Comparison of ENCODE assay signal across 15 mouse cellular contexts in the genomic region with DNA sequence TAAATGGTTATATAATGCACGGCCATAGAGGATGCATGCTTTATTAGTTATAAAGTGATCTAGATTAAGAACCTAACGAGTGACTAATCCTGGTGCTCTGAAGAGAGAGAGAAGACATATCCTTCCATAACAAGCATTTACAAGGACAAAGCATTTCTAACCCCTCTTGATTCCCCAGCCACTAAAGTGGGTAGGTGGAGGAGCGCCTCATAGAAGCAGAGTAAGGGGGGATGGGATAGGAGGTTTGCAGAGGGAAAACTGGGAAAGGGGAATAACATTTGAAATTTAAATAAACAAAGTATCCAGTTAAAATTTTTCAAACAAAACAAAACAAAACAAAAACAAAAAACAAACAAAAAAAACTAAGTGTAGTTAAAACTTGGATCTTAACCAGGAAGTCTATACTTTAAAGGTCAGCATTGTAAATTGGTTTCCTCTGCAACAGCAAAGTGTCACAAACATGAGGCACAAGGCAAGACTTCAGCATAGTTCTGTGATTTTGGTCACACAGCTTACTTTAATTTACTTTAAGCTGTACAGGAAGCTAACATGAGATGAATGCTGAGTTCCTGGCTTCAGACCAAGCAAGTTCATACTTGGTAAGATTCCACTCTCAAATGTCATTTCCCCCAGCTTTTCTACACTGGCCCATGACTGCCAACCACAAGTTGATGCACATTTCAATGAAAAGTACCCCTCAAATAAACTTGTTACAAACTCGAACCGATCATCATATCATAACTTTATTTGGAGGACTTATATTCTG.
A peak's percentile ranks its signal among the peaks of the same experiment; 100 is the strongest.
DNase-seq lines count a peak whose midpoint lies in the region; ATAC-seq and TF ChIP-seq lines count a peak whose summit lies in the region.
"Had no signal": no experiment of that assay in that cellular context is flagged by ENCODE, and none has a peak within 500 bp of the region (broad histone marks: within the 10 kb centered on the region; RNA-seq: fewer than 3 reads in every experiment).

No protein-coding gene starts in this region.

- dilution Hi-C loops in CH12.LX (cut with MboI; ENCODE audit: extremely low pct_ligation_motif_present, extremely low pct_unique_long_range_greater_than_20kb, low sequenced_read_pairs) = no loop called here

- no peak overlapping the region for H3K9ac ChIP-seq in kidney, embryonic 16.5 days (replicated peaks; ENCODE audit: low read length)
- no peak overlapping the region for H3K9ac ChIP-seq in kidney, embryonic 14.5 days (ENCODE audit: low read depth, low read length)
- H3K9ac ChIP-seq in CH12.LX (ENCODE audit: insufficient read depth, low read depth) = peak overlapping the region; percentile 87
- H3K9ac ChIP-seq: liver, embryonic 13.5 days had no signal

- peak overlapping the region; percentile 56; the same call in 1 of the 2 replicates for H3K27ac ChIP-seq in kidney, embryonic 16.5 days (ENCODE audit: low read length)
- H3K27ac ChIP-seq in kidney, embryonic 14.5 days (ENCODE audit: low read depth, low read length) = no peak overlapping the region
- H3K27ac ChIP-seq in CH12.LX (ENCODE audit: insufficient read depth, low read depth) = peak overlapping the region; percentile 91
- H3K27ac ChIP-seq: liver, embryonic 13.5 days; midbrain, embryonic 10.5 days had no signal

- no peak overlapping the region for H3K4me2 ChIP-seq in kidney, embryonic 16.5 days (replicated peaks; ENCODE audit: low read depth, low read length)
- no peak overlapping the region for H3K4me2 ChIP-seq in kidney, embryonic 14.5 days (replicated peaks; ENCODE audit: low read depth, low read length)
- H3K4me2 ChIP-seq in CH12.LX (ENCODE audit: insufficient read depth, low read depth, poor library complexity, severe bottlenecking) = peak overlapping the region; percentile 56
- H3K4me2 ChIP-seq: liver, embryonic 13.5 days had no signal

- H3K79me2 ChIP-seq in CH12.LX (replicated peaks; ENCODE audit: control insufficient read depth, extremely low read depth, insufficient read depth, poor library complexity, severe bottlenecking) = peaks cover 41% of the 10 kb centered on the region

- TF ChIP-seq RAD21 in CH12.LX (IDR thresholded peaks at IDR 0.05; ENCODE audit: low read depth, low read length) = no peak

- no peak for TF ChIP-seq CTCF in CH12.LX (conservative IDR thresholded peaks at IDR 0.05 in 1 of 2, IDR thresholded peaks at IDR 0.05 in 1 of 2; ENCODE audit: low read depth in 2 of 2, low read length in 2 of 2)

- TF ChIP-seq EP300 in CH12.LX (IDR thresholded peaks at IDR 0.05; ENCODE audit: low read length) = no peak

- ATAC-seq in kidney, embryonic 16.5 days (ENCODE audit: low FRiP score, low TSS enrichment) = no peak
- no peak for ATAC-seq in kidney, embryonic 14.5 days (ENCODE audit: low FRiP score, low TSS enrichment)
- no peak for ATAC-seq in frontal cortex, adult (ENCODE audit: low TSS enrichment)
- ATAC-seq: forebrain, embryonic 16.5 days had no signal

- H3K9me3 ChIP-seq in kidney, embryonic 16.5 days (ENCODE audit: low read length) = no peaks in the 10 kb centered on the region
- H3K9me3 ChIP-seq in kidney, embryonic 14.5 days (ENCODE audit: control insufficient read depth, low read length) = no peaks in the 10 kb centered on the region
- no peaks in the 10 kb centered on the region for H3K9me3 ChIP-seq in CH12.LX (replicated peaks; ENCODE audit: low read length)
- H3K9me3 ChIP-seq: liver, embryonic 13.5 days; midbrain, embryonic 10.5 days had no signal

- H3K36me3 ChIP-seq in kidney, embryonic 16.5 days (ENCODE audit: insufficient read depth, low read length) = no peaks in the 10 kb centered on the region
- H3K36me3 ChIP-seq in kidney, embryonic 14.5 days (ENCODE audit: control insufficient read depth, insufficient read depth, low read length) = no peaks in the 10 kb centered on the region
- no peaks in the 10 kb centered on the region for H3K36me3 ChIP-seq in CH12.LX (replicated peaks in 1 of 2; ENCODE audit: control insufficient read depth in 1 of 2, insufficient read depth in 1 of 2, low read length in 1 of 2)
- H3K36me3 ChIP-seq: liver, embryonic 13.5 days; midbrain, embryonic 10.5 days had no signal

- no peaks in the 10 kb centered on the region for H3K27me3 ChIP-seq in kidney, embryonic 16.5 days (ENCODE audit: insufficient read depth, low read length)
- H3K27me3 ChIP-seq in kidney, embryonic 14.5 days (ENCODE audit: control insufficient read depth, insufficient read depth, low read length) = no peaks in the 10 kb centered on the region
- no peaks in the 10 kb centered on the region for H3K27me3 ChIP-seq in CH12.LX (replicated peaks)
- H3K27me3 ChIP-seq: liver, embryonic 13.5 days had no signal

- 80% methylated on average over 5 of the region's 5 CpGs for WGBS in kidney, embryonic 16.5 days
- 84% methylated on average over 5 of the region's 5 CpGs for WGBS in kidney, embryonic 14.5 days

- in situ Hi-C loops in CH12.LX (cut with MboI; ENCODE audit: low pct_ligation_motif_present, low pct_unique_long_range_greater_than_20kb, low sequenced_read_pairs) = loop anchor here (10.0 kb wide), 1 partner anchor 157 kb away; no protein-coding TSS in a partner anchor

- TF ChIP-seq POLR2A in CH12.LX (IDR thresholded peaks at IDR 0.05; ENCODE audit: low read depth, low read length) = no peak

- H3K4me3 ChIP-seq in kidney, embryonic 16.5 days (ENCODE audit: low read length) = no peak overlapping the region
- H3K4me3 ChIP-seq in kidney, embryonic 14.5 days (ENCODE audit: low read length) = no peak overlapping the region
- no peak overlapping the region for H3K4me3 ChIP-seq in CH12.LX (replicated peaks in 1 of 3; ENCODE audit: low read depth in 2 of 3, low read length in 2 of 3, poor library complexity in 1 of 3)
- H3K4me3 ChIP-seq: liver, embryonic 13.5 days; midbrain, embryonic 10.5 days had no signal

- H3K4me1 ChIP-seq in kidney, embryonic 16.5 days (ENCODE audit: insufficient read depth, low read length) = 0 out of 2 replicates have a peak, but pooled peaks cover 5% of the 10 kb centered on the region
- H3K4me1 ChIP-seq in kidney, embryonic 14.5 days (ENCODE audit: control insufficient read depth, insufficient read depth, low read length) = no peaks in the 10 kb centered on the region
- peaks cover 2 to 79% of the 10 kb centered on the region in 2 experiments; a peak in 3 of 4 replicates for H3K4me1 ChIP-seq in CH12.LX (ENCODE audit: control insufficient read depth in 1 of 2, insufficient read depth in 2 of 2)
- H3K4me1 ChIP-seq: midbrain, embryonic 10.5 days had no signal

- DNase-seq in 3T3-L1 (ENCODE audit: low read depth, low spot score) = peak; percentile 63
- no peak for DNase-seq in CH12.LX (ENCODE audit: extremely low read depth)
- DNase-seq in induced T-regulatory cell, adult 2 months (ENCODE audit: low read depth) = peak; percentile 62
- no peak for DNase-seq in left cerebral cortex, adult 18-20 months (ENCODE audit: low spot score in 2 of 2)
- DNase-seq in thymus, postnatal 36 days = no peak
- DNase-seq: cerebellum, postnatal 36 days; heart, postnatal 4 days; layer of hippocampus, adult 9-11 months; liver, embryonic 13.5 days; right cerebral cortex, adult 18-20 months had no signal

TF ChIP-seq in CH12.LX, 34 proteins besides CTCF, POLR2A, EP300 and RAD21 (continues in another document):
- TF ChIP-seq BHLHE40 (IDR thresholded peaks at IDR 0.05; ENCODE audit: low read depth, low read length) = 0 out of 2 replicates have a peak, but pooled peaks have one; percentile 9
- no peak for TF ChIP-seq ZKSCAN1 (IDR thresholded peaks at IDR 0.05; ENCODE audit: borderline replicate concordance, low read depth, low read length)
- TF ChIP-seq SMC3 (IDR thresholded peaks at IDR 0.05; ENCODE audit: low read depth, low read length) = no peak
- TF ChIP-seq TCF12 (IDR thresholded peaks at IDR 0.05; ENCODE audit: low read depth, low read length) = no peak
- TF ChIP-seq ELF1 (IDR thresholded peaks at IDR 0.05; ENCODE audit: low read depth, low read length) = 0 out of 2 replicates have a peak, but pooled peaks have one; percentile 8
- no peak for TF ChIP-seq UBTF (IDR thresholded peaks at IDR 0.05; ENCODE audit: low read depth, low read length)
- no peak; the same call in 1 of the 2 replicates for TF ChIP-seq MYC (IDR thresholded peaks at IDR 0.05; ENCODE audit: low read depth, low read length)
- no peak for TF ChIP-seq ETS1 (conservative IDR thresholded peaks at IDR 0.05; ENCODE audit: low read depth, low read length)
- TF ChIP-seq USF2 (conservative IDR thresholded peaks at IDR 0.05; ENCODE audit: low read depth, low read length) = no peak
- no peak for TF ChIP-seq MAX (IDR thresholded peaks at IDR 0.05; ENCODE audit: low read length)
- TF ChIP-seq KAT2A (IDR thresholded peaks at IDR 0.05; ENCODE audit: insufficient replicate concordance, low read length) = no peak
- TF ChIP-seq MAZ (IDR thresholded peaks at IDR 0.05; ENCODE audit: low read depth, low read length) = no peak
- no peak for TF ChIP-seq NELFE (IDR thresholded peaks at IDR 0.05; ENCODE audit: low read depth, low read length)
- no peak for TF ChIP-seq USF1 (IDR thresholded peaks at IDR 0.05; ENCODE audit: low read depth, low read length)
- TF ChIP-seq MXI1 (IDR thresholded peaks at IDR 0.05; ENCODE audit: low read depth, low read length) = no peak; the same call in 1 of the 2 replicates
- TF ChIP-seq JUN (IDR thresholded peaks at IDR 0.05; ENCODE audit: insufficient read depth, low read depth, low read length) = no peak
- TF ChIP-seq IRF4 (IDR thresholded peaks at IDR 0.05; ENCODE audit: low read depth, low read length) = 0 out of 2 replicates have a peak, but pooled peaks have one; percentile 25
- TF ChIP-seq GABPA (IDR thresholded peaks at IDR 0.05; ENCODE audit: insufficient replicate concordance, low read depth, low read length) = no peak
- no peak for TF ChIP-seq MEF2A (IDR thresholded peaks at IDR 0.05; ENCODE audit: borderline replicate concordance, low read depth, low read length)
- TF ChIP-seq CHD1 (IDR thresholded peaks at IDR 0.05; ENCODE audit: low read depth, low read length) = peak; percentile 70
- no peak for TF ChIP-seq RCOR1 (conservative IDR thresholded peaks at IDR 0.05; ENCODE audit: low read depth, low read length)
- no peak for TF ChIP-seq PAX5 (IDR thresholded peaks at IDR 0.05; ENCODE audit: low read length)
- TF ChIP-seq NRF1 (IDR thresholded peaks at IDR 0.05; ENCODE audit: low read depth, low read length) = no peak
- TF ChIP-seq CHD2 (IDR thresholded peaks at IDR 0.05; ENCODE audit: low read length) = 0 out of 2 replicates have a peak, but pooled peaks have one; percentile 10
- TF ChIP-seq E2F4 (IDR thresholded peaks at IDR 0.05; ENCODE audit: insufficient replicate concordance, low read depth, low read length) = no peak
- no peak for TF ChIP-seq ZMIZ1 (IDR thresholded peaks at IDR 0.05; ENCODE audit: low read depth, low read length)
- TF ChIP-seq ZNF384 (IDR thresholded peaks at IDR 0.05; ENCODE audit: low read depth, low read length) = no peak
- 0 out of 2 replicates have a peak, but pooled peaks have one; percentile 18 for TF ChIP-seq SIN3A (IDR thresholded peaks at IDR 0.05; ENCODE audit: low read length)
- no peak for TF ChIP-seq POLR2AphosphoS2 (IDR thresholded peaks at IDR 0.05; ENCODE audit: low read depth, low read length)

Comparison
In these comparisons a context has a peak if more than half of its experiments do, and no peak if none do; other contexts are left out.
1. DNase-seq: peak in 3T3-L1 (single experiment) and induced T-regulatory cell, adult 2 months (single experiment); none in CH12.LX (single experiment), left cerebral cortex, adult 18-20 months (0 of 2) and thymus, postnatal 36 days (0 of 2).